Mouse (Mus musculus) ovary, postnatal 10 days (tissue): ENCODE data around the gene Olfr866.

Source experiments
- DNase-seq: peaks from one replicate; pipeline ENCODE4 v3.0.0; 2022; ENCODE audit warnings: low spot score

The Olfr866 gene

GRCm38 (mm10) chr9:20027935-20028334 lies at the start of gene Olfr866:
Olfr866 (minus strand) TSS chr9:20028035.
- DNase-seq = no peak

GRCm38 (mm10) chr9:20073523-20074177 lies 45.8 kb upstream of the Olfr866 start:
- DNase-seq = no peak

- no peak for DNase-seq
These were observed 43.5 kb upstream of the Olfr866 start for GRCm38 (mm10) chr9:20071291-20071690.

- no peak for DNase-seq
These were observed 42.4 kb upstream of the Olfr866 start for GRCm38 (mm10) chr9:20070236-20070635.

GRCm38 (mm10) chr9:20057462-20057861 lies 29.6 kb upstream of the Olfr866 start, which contains the start of gene Olfr867:
Olfr867 (minus strand) TSS chr9:20057562.
- DNase-seq = no peak

GRCm38 (mm10) chr9:20047964-20048363 lies 20.1 kb upstream of the Olfr866 start:
- no peak for DNase-seq
